ENCODE assay signal across 11 mouse cellular contexts in genomic region chr3:95629755-95630154, GRCm38 (mm10). TPM values are rescaled to one million over a fixed set of nuclear protein-coding genes. Genes with fewer than 3 reads are reported as not detected.
A peak's percentile ranks its signal among the peaks of the same experiment; 100 is the strongest.
DNase-seq lines count a peak whose midpoint lies in the region; ATAC-seq and TF ChIP-seq lines count a peak whose summit lies in the region.
"Had no signal": no experiment of that assay in that cellular context is flagged by ENCODE, and none has a peak within 500 bp of the region (broad histone marks: within the 10 kb centered on the region; RNA-seq: fewer than 3 reads in every experiment).

No protein-coding gene starts in this region.

- H3K36me3 ChIP-seq in liver, embryonic 12.5 days, result peaks cover 87% of the 10 kb centered on the region
- peaks cover 54% of the 10 kb centered on the region for H3K36me3 ChIP-seq in liver, embryonic 11.5 days (ENCODE audit: control insufficient read depth, insufficient read depth, low read length)
- H3K36me3 ChIP-seq in neural tube, embryonic 15.5 days, result peaks cover 75% of the 10 kb centered on the region
- peaks cover 61% of the 10 kb centered on the region for H3K36me3 ChIP-seq in midbrain, postnatal 0 days (ENCODE audit: insufficient read depth, low read length)

- H3K4me1 ChIP-seq in liver, embryonic 12.5 days, result peaks cover 31% of the 10 kb centered on the region
- H3K4me1 ChIP-seq in liver, embryonic 11.5 days (replicated peaks; ENCODE audit: control insufficient read depth, insufficient read depth, low read length), result peaks cover 4% of the 10 kb centered on the region
- peaks cover 28% of the 10 kb centered on the region for H3K4me1 ChIP-seq in neural tube, embryonic 15.5 days
- peaks cover 5% of the 10 kb centered on the region; the same call in 1 of the 2 replicates for H3K4me1 ChIP-seq in midbrain, postnatal 0 days (ENCODE audit: insufficient read depth, low read length)

- H3K4me3 ChIP-seq in liver, embryonic 12.5 days, result no peak overlapping the region
- no peak overlapping the region for H3K4me3 ChIP-seq in liver, embryonic 11.5 days (ENCODE audit: low read depth, low read length)
- H3K4me3 ChIP-seq in neural tube, embryonic 15.5 days (replicated peaks), result no peak overlapping the region
- no peak overlapping the region for H3K4me3 ChIP-seq in midbrain, postnatal 0 days (ENCODE audit: low read depth, low read length)

- H3K9ac ChIP-seq in liver, embryonic 12.5 days, result no peak overlapping the region
- H3K9ac ChIP-seq in liver, embryonic 11.5 days (ENCODE audit: low read depth, low read length), result no peak overlapping the region
- H3K9ac ChIP-seq in neural tube, embryonic 15.5 days (replicated peaks), result no peak overlapping the region
- H3K9ac ChIP-seq in midbrain, postnatal 0 days (replicated peaks; ENCODE audit: low read length, poor library complexity, severe bottlenecking), result no peak overlapping the region

- 81% methylated on average over 4 of the region's 4 CpGs for WGBS in liver, embryonic 12.5 days (ENCODE audit: insufficient replicate concordance)
- WGBS in liver, embryonic 11.5 days, result 85% methylated on average over 4 of the region's 4 CpGs
- WGBS in neural tube, embryonic 15.5 days, result 79% methylated on average over 4 of the region's 4 CpGs
- 85% methylated on average over 4 of the region's 4 CpGs for WGBS in midbrain, postnatal 0 days

- no peak for DNase-seq in liver, embryonic 11.5 days (ENCODE audit: low spot score)
- peak; percentile 55 to 72 for DNase-seq in cerebellum, adult 18-20 months
- peak; percentile 52 to 57 for DNase-seq in layer of hippocampus, postnatal 10 days (ENCODE audit: low spot score in 2 of 2)
- DNase-seq in skeletal muscle tissue, adult 2 months (ENCODE audit: low read depth, low spot score), result peak; percentile 32
- no peak for DNase-seq in ovary, adult 18-20 months (ENCODE audit: low spot score)
- no peak for DNase-seq in midbrain, postnatal 0 days (ENCODE audit: low spot score)
- DNase-seq: kidney, adult 2 months; lung, adult 18-20 months had no signal

- H3K4me2 ChIP-seq in liver, embryonic 12.5 days, result no peak overlapping the region
- no peak overlapping the region for H3K4me2 ChIP-seq in liver, embryonic 11.5 days
- no peak overlapping the region for H3K4me2 ChIP-seq in neural tube, embryonic 15.5 days
- H3K4me2 ChIP-seq in midbrain, postnatal 0 days (ENCODE audit: low read depth, low read length, poor library complexity, severe bottlenecking), result no peak overlapping the region

- TF ChIP-seq CTCF in midbrain, postnatal 0 days (IDR thresholded peaks at IDR 0.05), result no peak

- H3K9me3 ChIP-seq in liver, embryonic 12.5 days (replicated peaks), result no peaks in the 10 kb centered on the region
- no peaks in the 10 kb centered on the region for H3K9me3 ChIP-seq in liver, embryonic 11.5 days (ENCODE audit: control insufficient read depth, low read length)
- no peaks in the 10 kb centered on the region for H3K9me3 ChIP-seq in neural tube, embryonic 15.5 days (replicated peaks)
- H3K9me3 ChIP-seq in midbrain, postnatal 0 days (ENCODE audit: low read length), result no peaks in the 10 kb centered on the region

- 0 out of 2 replicates have a peak overlapping the region, but pooled peaks have one; percentile 3 for H3K27ac ChIP-seq in liver, embryonic 12.5 days
- H3K27ac ChIP-seq in liver, embryonic 11.5 days (ENCODE audit: low read depth, low read length), result no peak overlapping the region
- no peak overlapping the region for H3K27ac ChIP-seq in neural tube, embryonic 15.5 days (replicated peaks)
- no peak overlapping the region for H3K27ac ChIP-seq in midbrain, postnatal 0 days (ENCODE audit: low read depth, low read length)

- no peak for ATAC-seq in liver, embryonic 12.5 days
- no peak for ATAC-seq in liver, embryonic 11.5 days (replicated peaks; ENCODE audit: low FRiP score)
- no peak for ATAC-seq in neural tube, embryonic 15.5 days (ENCODE audit: low FRiP score)
- ATAC-seq in midbrain, postnatal 0 days (ENCODE audit: low FRiP score), result no peak
- ATAC-seq: Patski had no signal

- H3K27me3 ChIP-seq in liver, embryonic 12.5 days (replicated peaks), result no peaks in the 10 kb centered on the region
- H3K27me3 ChIP-seq in liver, embryonic 11.5 days (replicated peaks; ENCODE audit: control insufficient read depth, insufficient read depth, low read length), result no peaks in the 10 kb centered on the region
- no peaks in the 10 kb centered on the region for H3K27me3 ChIP-seq in neural tube, embryonic 15.5 days (replicated peaks)
- no peaks in the 10 kb centered on the region for H3K27me3 ChIP-seq in midbrain, postnatal 0 days (ENCODE audit: insufficient read depth, low read length)
- H3K27me3 ChIP-seq: Patski had no signal

RNA-seq across cellular contexts. Expression of gene Ensa, which starts 5.0 kb away (rescaled TPM):
- polyA plus RNA-seq in liver, embryonic 12.5 days (2016; fragmentation: Nextera tagmentation; extraction: Ambion mirVana), result 42.9 and 45.0 TPM in 2 replicates
- 51.3 and 55.8 TPM in 2 replicates for polyA plus RNA-seq in liver, embryonic 11.5 days (2014; fragmentation: Nextera tagmentation; extraction: Ambion mirVana)
- total RNA-seq in layer of hippocampus, postnatal 10 days (2021), result 100 to 1,000 TPM; 220 to 228 TPM
- polyA plus RNA-seq in neural tube, embryonic 15.5 days (2015; fragmentation: Nextera tagmentation; extraction: Ambion mirVana), result 102 and 109 TPM in 2 replicates
- total RNA-seq in midbrain, postnatal 0 days (2014; rRNA removed), result 100 and 124 TPM in 2 replicates
- polyA plus RNA-seq in midbrain, postnatal 0 days (2015; fragmentation: Nextera tagmentation; extraction: Ambion mirVana), result 167 and 169 TPM in 2 replicates

RNA-seq across cellular contexts. Expression of gene Mcl1, which starts 28.8 kb away (rescaled TPM):
- 66.5 and 73.8 TPM in 2 replicates for polyA plus RNA-seq in liver, embryonic 12.5 days (2016; fragmentation: Nextera tagmentation; extraction: Ambion mirVana)
- 52.2 and 57.7 TPM in 2 replicates for polyA plus RNA-seq in liver, embryonic 11.5 days (2014; fragmentation: Nextera tagmentation; extraction: Ambion mirVana)
- total RNA-seq in layer of hippocampus, postnatal 10 days (2021), result 10 to 100 TPM; 68.0 TPM
- 41.4 and 42.0 TPM in 2 replicates for polyA plus RNA-seq in neural tube, embryonic 15.5 days (2015; fragmentation: Nextera tagmentation; extraction: Ambion mirVana)
- total RNA-seq in midbrain, postnatal 0 days (2014; rRNA removed), result 105 and 136 TPM in 2 replicates
- polyA plus RNA-seq in midbrain, postnatal 0 days (2015; fragmentation: Nextera tagmentation; extraction: Ambion mirVana), result 35.8 and 42.8 TPM in 2 replicates

RNA-seq across cellular contexts. Expression of gene Golph3l, which starts 41.0 kb away (rescaled TPM):
- polyA plus RNA-seq in liver, embryonic 12.5 days (2016; fragmentation: Nextera tagmentation; extraction: Ambion mirVana), result 29.7 and 30.5 TPM in 2 replicates
- 29.8 and 34.3 TPM in 2 replicates for polyA plus RNA-seq in liver, embryonic 11.5 days (2014; fragmentation: Nextera tagmentation; extraction: Ambion mirVana)
- total RNA-seq in layer of hippocampus, postnatal 10 days (2021), result 10 to 100 TPM; 19.4 to 21.9 TPM
- polyA plus RNA-seq in neural tube, embryonic 15.5 days (2015; fragmentation: Nextera tagmentation; extraction: Ambion mirVana), result 24.8 and 28.1 TPM in 2 replicates
- 19.1 and 22.2 TPM in 2 replicates for total RNA-seq in midbrain, postnatal 0 days (2014; rRNA removed)
- 18.8 and 19.8 TPM in 2 replicates for polyA plus RNA-seq in midbrain, postnatal 0 days (2015; fragmentation: Nextera tagmentation; extraction: Ambion mirVana)

RNA-seq across cellular contexts. Expression of gene Adamtsl4, which starts 58.0 kb away (rescaled TPM):
- polyA plus RNA-seq in liver, embryonic 12.5 days (2016; fragmentation: Nextera tagmentation; extraction: Ambion mirVana), result 0.30 and 0.35 TPM in 2 replicates
- 0.38 and 1.2 TPM in 2 replicates for polyA plus RNA-seq in liver, embryonic 11.5 days (2014; fragmentation: Nextera tagmentation; extraction: Ambion mirVana)
- total RNA-seq in layer of hippocampus, postnatal 10 days (2021), result under 1 TPM; 0.69 to 0.94 TPM
- polyA plus RNA-seq in neural tube, embryonic 15.5 days (2015; fragmentation: Nextera tagmentation; extraction: Ambion mirVana), result 1.3 and 1.6 TPM in 2 replicates
- total RNA-seq in midbrain, postnatal 0 days (2014; rRNA removed), result 1.3 and 1.4 TPM in 2 replicates
- polyA plus RNA-seq in midbrain, postnatal 0 days (2015; fragmentation: Nextera tagmentation; extraction: Ambion mirVana), result 1.0 and 1.4 TPM in 2 replicates

Comparison
In these comparisons a context has a peak if more than half of its experiments do, and no peak if none do; other contexts are left out.
1. DNase-seq: peak in cerebellum, adult 18-20 months (2 of 2), layer of hippocampus, postnatal 10 days (2 of 2) and skeletal muscle tissue, adult 2 months (single experiment); none in liver, embryonic 11.5 days (single experiment), ovary, adult 18-20 months (single experiment) and midbrain, postnatal 0 days (single experiment).